Mouse (Mus musculus) forebrain, embryonic 11.5 days (tissue): Measurements from ENCODE around the gene Surf1. TPM values are rescaled to one million over a fixed set of nuclear protein-coding genes. Genes with fewer than 3 reads are reported as not detected.

ENCODE experiments used
- ATAC-seq: fragments of 200-750 bp; cut with Nextera tagmentation; replicated peaks from 2 replicates; pipeline ENCODE4 v1.8.0; 2017; ENCODE audit warnings: moderate TSS enrichment; ENCODE audit not compliant: low FRiP score
- DNase-seq: peaks from one replicate; pipeline ENCODE4 v3.0.0-alpha.2; 2017; ENCODE audit warnings: low spot score
- H3K27ac ChIP-seq: fragments of 300-500 bp; sonication (generic); 2 replicates; pipeline ENCODE4 v1.5.1; 2014; ENCODE audit warnings: low read depth, low read length
- H3K27me3 ChIP-seq: fragments of 300-500 bp; sonication (generic); 2 replicates; pipeline ENCODE4 v1.6.1; 2014; ENCODE audit warnings: mild to moderate bottlenecking, low read length, mixed read lengths; ENCODE audit not compliant: control insufficient read depth, insufficient read depth
- H3K36me3 ChIP-seq: fragments of 300-500 bp; sonication (generic); 2 replicates; pipeline ENCODE4 v1.6.1; 2014; ENCODE audit warnings: mild to moderate bottlenecking, low read length, moderate library complexity, mixed read lengths; ENCODE audit not compliant: control insufficient read depth, insufficient read depth
- H3K4me1 ChIP-seq: fragments of 300-500 bp; sonication (generic); replicated peaks from 2 replicates; pipeline ENCODE4 v1.6.1; 2014; ENCODE audit warnings: low read length, mixed read lengths; ENCODE audit not compliant: control insufficient read depth, insufficient read depth
- H3K4me2 ChIP-seq: fragments of 300-500 bp; sonication (generic); 2 replicates; pipeline ENCODE4 v1.6.1; 2014; ENCODE audit warnings: low read depth, mild to moderate bottlenecking, low read length, moderate library complexity, mixed read lengths; ENCODE audit not compliant: severe bottlenecking
- H3K4me3 ChIP-seq: fragments of 300-500 bp; sonication (generic); 2 replicates; pipeline ENCODE4 v1.5.1; 2014; ENCODE audit warnings: low read depth, low read length
- H3K9ac ChIP-seq: fragments of 300-500 bp; sonication (generic); 2 replicates; pipeline ENCODE4 v1.6.1; 2014; ENCODE audit warnings: low read length
- H3K9me3 ChIP-seq: fragments of 300-500 bp; sonication (generic); 2 replicates; pipeline ENCODE4 v1.6.1; 2016; ENCODE audit warnings: low read length, mixed read lengths; ENCODE audit not compliant: control insufficient read depth
- WGBS: fragments of 180-500 bp; shearing (Covaris S2); extraction: QIAGEN DNeasy Blood & Tissue Kit; methylation state at CpG from one replicate; pipeline ENCODE4 v1.1.7; 2014; 5-methylcytosine and 5-hydroxymethylcytosine counted together
- polyA plus RNA-seq: library from polyadenylated mRNA; unstranded; fragments of >200 nt; fragmentation: Nextera tagmentation; extraction: Ambion mirVana; gene quantifications from 2 replicates; pipeline ENCODE4 v1.2.1, GENCODE M21; 2014

The Surf1 gene
- polyA plus RNA-seq = 44.1 and 44.6 TPM in 2 replicates

- Histone ChIP-seq H3K4me3 (peak within 1 kb of the TSS; percentile 58), H3K4me1 (peaks cover 19% of the 10 kb centered on the region), H3K4me2 (peak within 1 kb of the TSS; percentile 99), H3K27me3 (no peaks in the 10 kb centered on the region), H3K9ac (peak within 1 kb of the TSS; percentile 76), H3K27ac (no peak within 1 kb of the TSS; the same call in 1 of the 2 replicates), H3K9me3 (no peaks in the 10 kb centered on the region), H3K36me3 (peaks cover 33% of the 10 kb centered on the region)
- 2% methylated on average over 47 of the region's 47 CpGs for WGBS
- ATAC-seq (peak; percentile 82), DNase-seq (peak; percentile 85)
Measured at GRCm38 (mm10) chr2:26915927-26916728, at the start of gene Surf1, which contains the start of gene Surf2. Surf1 (minus strand) TSS chr2:26916530. Surf2 (plus strand) TSS chr2:26916367.

- no peaks in the 10 kb centered on the region; the same call in 1 of the 2 replicates for H3K36me3 ChIP-seq
- H3K9me3 ChIP-seq = no peaks in the 10 kb centered on the region
- 18% methylated on average over 14 of the region's 14 CpGs for WGBS
- H3K27ac ChIP-seq = peak overlapping the region; percentile 92; the same call in 1 of the 2 replicates
- 0 out of 2 replicates have a peak, but pooled peaks cover 4% of the 10 kb centered on the region for H3K4me1 ChIP-seq
- ATAC-seq (no peak), DNase-seq (no peak)
- no peaks in the 10 kb centered on the region for H3K27me3 ChIP-seq
- peak overlapping the region; percentile 80 for H3K4me3 ChIP-seq
- peak overlapping the region; percentile 87 for H3K4me2 ChIP-seq
- peak overlapping the region; percentile 89 for H3K9ac ChIP-seq
Measured at GRCm38 (mm10) chr2:26964724-26965370, 48.5 kb upstream of the Surf1 start.

- H3K4me2 ChIP-seq = peak within 1 kb of the TSS; percentile 87
- peak within 1 kb of the TSS; percentile 92 for H3K27ac ChIP-seq
- peak; percentile 94 for ATAC-seq
- peak within 1 kb of the TSS; percentile 89 for H3K9ac ChIP-seq
- H3K4me1 ChIP-seq = 0 out of 2 replicates have a peak, but pooled peaks cover 4% of the 10 kb centered on the region
- peak; percentile 96 for DNase-seq
- no peaks in the 10 kb centered on the region for H3K27me3 ChIP-seq
- no peaks in the 10 kb centered on the region; the same call in 1 of the 2 replicates for H3K36me3 ChIP-seq
- peak within 1 kb of the TSS; percentile 80 for H3K4me3 ChIP-seq
- no peaks in the 10 kb centered on the region for H3K9me3 ChIP-seq
- under 1% methylated on average over 50 of the region's 50 CpGs for WGBS
Measured at GRCm38 (mm10) chr2:26963923-26964723, 47.8 kb upstream of the Surf1 start, which contains the start of gene Rexo4. Rexo4 (minus strand) TSS chr2:26964386.

GRCm38 (mm10) chr2:26960756-26961155 is 44.4 kb upstream of the Surf1 start:
- Histone ChIP-seq H3K9ac (no peak overlapping the region), H3K36me3 (peaks cover 10% of the 10 kb centered on the region; the same call in 1 of the 2 replicates)

GRCm38 (mm10) chr2:26957488-26957859 is 41.1 kb upstream of the Surf1 start:
- no peaks in the 10 kb centered on the region for H3K4me1 ChIP-seq
- 96% methylated on average over 2 of the region's 2 CpGs for WGBS

More at GRCm38 (mm10) chr2:26960756-26961155, 44.4 kb upstream of the Surf1 start:
- H3K9me3 ChIP-seq = no peaks in the 10 kb centered on the region
- WGBS = 82% methylated on average over 4 of the region's 4 CpGs
- H3K27ac ChIP-seq = no peak overlapping the region
- no peak for DNase-seq
- 0 out of 2 replicates have a peak, but pooled peaks cover 4% of the 10 kb centered on the region for H3K4me1 ChIP-seq
- no peak overlapping the region for H3K4me3 ChIP-seq
- H3K27me3 ChIP-seq = no peaks in the 10 kb centered on the region
- no peak for ATAC-seq
- no peak overlapping the region for H3K4me2 ChIP-seq

GRCm38 (mm10) chr2:26956811-26957487 is 40.6 kb upstream of the Surf1 start:
- H3K4me3 ChIP-seq = no peak overlapping the region
- H3K36me3 ChIP-seq = peaks cover 16% of the 10 kb centered on the region; the same call in 1 of the 2 replicates
- no peaks in the 10 kb centered on the region for H3K9me3 ChIP-seq
- no peak for ATAC-seq
- H3K4me1 ChIP-seq = no peaks in the 10 kb centered on the region
- no peak overlapping the region for H3K4me2 ChIP-seq
- no peak overlapping the region for H3K27ac ChIP-seq
- 96% methylated on average over 12 of the region's 12 CpGs for WGBS
- no peaks in the 10 kb centered on the region for H3K27me3 ChIP-seq
- no peak overlapping the region for H3K9ac ChIP-seq
- DNase-seq = no peak

More at GRCm38 (mm10) chr2:26957488-26957859, 41.1 kb upstream of the Surf1 start:
- ATAC-seq = no peak
- no peak for DNase-seq
- H3K36me3 ChIP-seq = peaks cover 16% of the 10 kb centered on the region; the same call in 1 of the 2 replicates
- H3K4me3 ChIP-seq = no peak overlapping the region
- H3K9me3 ChIP-seq = no peaks in the 10 kb centered on the region
- no peaks in the 10 kb centered on the region for H3K27me3 ChIP-seq
- no peak overlapping the region for H3K4me2 ChIP-seq
- H3K27ac ChIP-seq = no peak overlapping the region
- H3K9ac ChIP-seq = no peak overlapping the region

GRCm38 (mm10) chr2:26954735-26955395 is 38.5 kb upstream of the Surf1 start:
- H3K4me1 ChIP-seq = no peaks in the 10 kb centered on the region
- no peaks in the 10 kb centered on the region for H3K9me3 ChIP-seq
- H3K4me2 ChIP-seq = no peak overlapping the region
- no peak overlapping the region for H3K4me3 ChIP-seq
- no peak overlapping the region for H3K27ac ChIP-seq
- 97% methylated on average over 2 of the region's 2 CpGs for WGBS
- peaks cover 16% of the 10 kb centered on the region; the same call in 1 of the 2 replicates for H3K36me3 ChIP-seq
- no peaks in the 10 kb centered on the region for H3K27me3 ChIP-seq
- H3K9ac ChIP-seq = no peak overlapping the region
- DNase-seq (no peak), ATAC-seq (no peak)
